Mouse (Mus musculus) ES-E14 (cell line): ENCODE results near the gene Actr1a. TPM values are rescaled to one million over a fixed set of nuclear protein-coding genes. Genes with fewer than 3 reads are reported as not detected.

Experiments used
- DNase-seq: peaks from one replicate; pipeline ENCODE4 v3.0.0-alpha.2; 2013; ENCODE audit warnings: low read depth, low spot score
- H3K27ac ChIP-seq: 2 replicates; pipeline ENCODE4 v1.5.1; 2012; ENCODE audit warnings: low read depth, mild to moderate bottlenecking, low read length, moderate library complexity, mixed read lengths; ENCODE audit not compliant: poor library complexity, insufficient read depth, severe bottlenecking
- H3K36me3 ChIP-seq: 2 replicates; pipeline ENCODE4 v1.6.1; 2012; ENCODE audit warnings: mild to moderate bottlenecking, low read length, moderate library complexity, mixed read lengths; ENCODE audit not compliant: control insufficient read depth, poor library complexity, insufficient read depth, severe bottlenecking
- H3K4me1 ChIP-seq, 2 experiments: fragments of 150-350 bp in 1 of 2; sonication (generic) in 1 of 2; 2 replicates each; pipeline ENCODE4 v1.6.1; 2012; ENCODE audit warnings: low read length in 2 of 2, mild to moderate bottlenecking in 1 of 2, mixed read lengths in 1 of 2; ENCODE audit not compliant: control insufficient read depth in 2 of 2, insufficient read depth in 2 of 2, poor library complexity in 1 of 2
- H3K4me3 ChIP-seq, 2 experiments: fragments of 150-350 bp in 1 of 2; sonication (generic) in 1 of 2; 2 replicates each; pipeline ENCODE4 v1.5.1; 2012; ENCODE audit warnings: low read length in 2 of 2, low read depth in 1 of 2, mild to moderate bottlenecking in 1 of 2, mixed read lengths in 1 of 2; ENCODE audit not compliant: insufficient read depth in 1 of 2, poor library complexity in 1 of 2, severe bottlenecking in 1 of 2
- H3K9ac ChIP-seq: 2 replicates; pipeline ENCODE4 v1.6.1; 2012; ENCODE audit warnings: low read depth, mild to moderate bottlenecking, low read length, mixed read lengths; ENCODE audit not compliant: poor library complexity, insufficient read depth, severe bottlenecking
- H3K9me3 ChIP-seq: fragments of 150-350 bp; sonication (generic); 2 replicates; pipeline ENCODE4 v1.6.1; 2012; ENCODE audit warnings: low read depth, mild to moderate bottlenecking, low read length; ENCODE audit not compliant: control insufficient read depth, insufficient read depth
- CHD2 ChIP-seq: IDR thresholded peaks from 2 replicates; pipeline ENCODE4 v1.6.1; 2014; ENCODE audit warnings: mild to moderate bottlenecking, low read depth, low read length, inconsistent platforms
- HCFC1 ChIP-seq: IDR thresholded peaks from 2 replicates; pipeline ENCODE4 v1.6.1; 2012; ENCODE audit warnings: low read length, inconsistent platforms, borderline replicate concordance; ENCODE audit not compliant: insufficient read depth
- MAFK ChIP-seq: IDR thresholded peaks from 2 replicates; pipeline ENCODE4 v1.6.1; 2014; ENCODE audit warnings: mild to moderate bottlenecking, low read depth, low read length, inconsistent platforms; ENCODE audit not compliant: insufficient read depth
- ZC3H11A ChIP-seq: IDR thresholded peaks from 2 replicates; pipeline ENCODE4 v1.6.1; 2012; ENCODE audit warnings: low read depth, mild to moderate bottlenecking, inconsistent platforms, low read length, borderline replicate concordance
- ZNF384 ChIP-seq: IDR thresholded peaks from 2 replicates; pipeline ENCODE4 v1.6.1; 2012; ENCODE audit warnings: low read depth, low read length, inconsistent platforms
- in situ Hi-C, 2 experiments: fragments of 600-800 bp; cut with MboI; formaldehyde crosslinking; loops; one replicate each; pipeline ENCODE4 v1.15.1; 2025; ENCODE audit warnings: low sequenced_read_pairs in 2 of 2, inconsistent platforms in 1 of 2; ENCODE audit not compliant: unreplicated experiment in 2 of 2
- total RNA-seq: library from RNA; depleted of rRNA; stranded (reverse); fragments of 300-350 nt; gene quantifications from 2 replicates; pipeline ENCODE4 v1.2.3, GENCODE M21; 2012

The Actr1a gene
- total RNA-seq, 1 experiment = 85.7 TPM

GRCm38 (mm10) chr19:46434591-46434990, 39.0 kb upstream of the Actr1a start:
- in situ Hi-C loops = no loop called here
- no peak overlapping the region for H3K9ac ChIP-seq

GRCm38 (mm10) chr19:46434148-46434547, 38.6 kb upstream of the Actr1a start:
- no peak for DNase-seq
- in situ Hi-C loops = no loop called here
- no peaks in the 10 kb centered on the region; the same call in 1 of the 2 replicates for H3K36me3 ChIP-seq
- no peak for TF ChIP-seq CHD2
- TF ChIP-seq MAFK = no peak
- no peak for TF ChIP-seq ZNF384
- TF ChIP-seq HCFC1 = no peak
- TF ChIP-seq ZC3H11A = no peak
- no peak overlapping the region for H3K27ac ChIP-seq
- no peaks in the 10 kb centered on the region for H3K9me3 ChIP-seq
- H3K4me1 ChIP-seq = peaks cover 2 to 11% of the 10 kb centered on the region in 2 experiments; a peak in 3 of 4 replicates
- no peak overlapping the region for H3K4me3 ChIP-seq
- H3K9ac ChIP-seq = no peak overlapping the region

More at GRCm38 (mm10) chr19:46434591-46434990, 39.0 kb upstream of the Actr1a start:
- Histone ChIP-seq H3K36me3 (no peaks in the 10 kb centered on the region; the same call in 1 of the 2 replicates), H3K9me3 (no peaks in the 10 kb centered on the region), H3K27ac (no peak overlapping the region), H3K4me3 (no peak overlapping the region), H3K4me1 (peaks cover 2 to 11% of the 10 kb centered on the region in 2 experiments; a peak in 3 of 4 replicates)
- no peak for TF ChIP-seq HCFC1
- DNase-seq = no peak

GRCm38 (mm10) chr19:46433712-46434111, 38.2 kb upstream of the Actr1a start:
- no peak overlapping the region for H3K9ac ChIP-seq
- no peak overlapping the region for H3K4me3 ChIP-seq
- no peaks in the 10 kb centered on the region for H3K9me3 ChIP-seq
- no peaks in the 10 kb centered on the region; the same call in 1 of the 2 replicates for H3K36me3 ChIP-seq
- H3K27ac ChIP-seq = no peak overlapping the region
- DNase-seq = no peak
- H3K4me1 ChIP-seq = peaks cover 2 to 11% of the 10 kb centered on the region in 2 experiments; a peak in 3 of 4 replicates
- no peak for TF ChIP-seq ZC3H11A
- no peak for TF ChIP-seq ZNF384
- TF ChIP-seq HCFC1 = no peak
- TF ChIP-seq CHD2 = no peak
- TF ChIP-seq MAFK = no peak
- in situ Hi-C loops = no loop called here

GRCm38 (mm10) chr19:46429250-46429649, 33.7 kb upstream of the Actr1a start:
- Histone ChIP-seq H3K9me3 (no peaks in the 10 kb centered on the region), H3K4me1 (peaks cover 2 to 6% of the 10 kb centered on the region in 2 experiments; a peak in 3 of 4 replicates), H3K36me3 (no peaks in the 10 kb centered on the region; the same call in 1 of the 2 replicates), H3K27ac (no peak overlapping the region), H3K9ac (no peak overlapping the region), H3K4me3 (no peak overlapping the region)
- TF ChIP-seq ZNF384 = no peak
- no peak for TF ChIP-seq CHD2
- no peak for DNase-seq
- in situ Hi-C loops = no loop called here

- no peak overlapping the region for H3K9ac ChIP-seq
- peaks cover 2 to 5% of the 10 kb centered on the region in 2 experiments; a peak in 2 of 4 replicates for H3K4me1 ChIP-seq
- H3K4me3 ChIP-seq = no peak overlapping the region
- in situ Hi-C loops = no loop called here
- no peaks in the 10 kb centered on the region; the same call in 1 of the 2 replicates for H3K36me3 ChIP-seq
- no peaks in the 10 kb centered on the region for H3K9me3 ChIP-seq
- TF ChIP-seq HCFC1 (no peak), ZC3H11A (no peak), ZNF384 (no peak), MAFK (no peak), CHD2 (no peak)
- no peak overlapping the region for H3K27ac ChIP-seq
- DNase-seq = no peak
Measured at GRCm38 (mm10) chr19:46426488-46426887, 30.9 kb upstream of the Actr1a start.
